Mouse (Mus musculus): ENCODE results near the gene Npepl1. TPM values are rescaled to one million over a fixed set of nuclear protein-coding genes. Genes with fewer than 3 reads are reported as not detected.

The Npepl1 gene
- 10 to 100 TPM; 12.2 to 18.4 (median 15.6) TPM for total RNA-seq (2022)

DNA sequence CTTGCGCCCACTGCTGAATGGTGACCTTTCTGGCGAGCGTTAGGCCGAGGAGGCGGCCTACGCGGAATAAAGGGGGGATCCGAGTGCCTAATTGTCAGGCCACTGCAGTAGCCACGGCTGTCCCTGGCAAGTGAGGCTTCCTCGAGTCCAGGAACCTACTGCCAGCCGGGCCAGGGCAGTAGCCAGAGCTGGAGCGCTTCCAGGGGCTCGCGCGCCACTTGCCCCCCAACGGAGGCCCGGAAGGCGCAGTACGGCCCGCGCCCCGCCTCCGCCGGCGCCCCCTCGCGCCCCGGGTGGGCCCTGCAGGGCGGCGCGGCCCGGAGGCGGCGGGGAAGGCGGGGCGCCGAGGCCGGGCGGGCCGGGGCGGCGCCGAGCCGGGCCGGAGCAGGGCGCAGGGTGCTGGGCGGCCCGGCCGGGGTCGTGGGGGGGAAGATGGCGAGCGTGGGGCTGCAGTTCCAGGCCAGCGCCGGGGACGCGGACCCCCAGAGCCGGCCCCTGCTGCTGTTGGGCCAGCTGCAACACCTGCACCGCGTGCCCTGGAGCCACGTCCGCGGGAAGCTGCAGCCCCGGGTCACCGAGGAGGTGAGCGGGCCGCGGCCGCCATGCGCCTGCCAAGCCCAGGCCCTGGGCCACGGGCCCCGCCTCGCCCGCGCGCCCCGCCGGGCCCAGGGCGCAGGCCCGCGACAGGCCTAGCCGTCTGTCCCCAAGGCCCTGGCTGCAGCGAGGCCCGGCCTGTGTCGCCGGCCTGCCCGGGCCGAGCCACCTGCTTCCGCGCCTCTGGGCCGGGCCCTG lies at the start of gene Npepl1:
Gene Npepl1 (plus strand): TSS at position 359 of the 792 bp plus-strand sequence.
- DNase-seq (ENCODE audit: low spot score in 2 of 2), result peak; percentile 52 to 56

DNA sequence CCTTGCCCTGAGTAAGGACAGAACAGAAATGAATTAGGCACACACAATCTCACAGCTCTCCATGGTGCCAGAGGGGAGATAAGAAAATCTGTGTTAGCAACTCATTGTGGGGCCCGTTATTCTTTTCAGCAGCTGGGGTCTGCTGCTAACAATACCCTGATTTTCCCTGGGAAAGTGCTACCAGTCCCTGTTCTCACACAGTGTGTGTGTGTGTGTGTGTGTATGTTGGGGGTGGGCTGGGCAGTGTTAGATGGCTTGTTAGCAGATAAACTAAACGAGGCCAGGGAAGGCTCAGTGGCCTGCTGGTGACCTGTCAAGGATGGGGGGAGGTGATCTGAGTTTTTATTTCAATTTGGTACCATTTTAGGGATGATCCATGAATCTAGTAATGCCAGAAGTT lies 48.9 kb upstream of the Npepl1 start:
- DNase-seq (ENCODE audit: low spot score in 2 of 2), result no peak

DNA sequence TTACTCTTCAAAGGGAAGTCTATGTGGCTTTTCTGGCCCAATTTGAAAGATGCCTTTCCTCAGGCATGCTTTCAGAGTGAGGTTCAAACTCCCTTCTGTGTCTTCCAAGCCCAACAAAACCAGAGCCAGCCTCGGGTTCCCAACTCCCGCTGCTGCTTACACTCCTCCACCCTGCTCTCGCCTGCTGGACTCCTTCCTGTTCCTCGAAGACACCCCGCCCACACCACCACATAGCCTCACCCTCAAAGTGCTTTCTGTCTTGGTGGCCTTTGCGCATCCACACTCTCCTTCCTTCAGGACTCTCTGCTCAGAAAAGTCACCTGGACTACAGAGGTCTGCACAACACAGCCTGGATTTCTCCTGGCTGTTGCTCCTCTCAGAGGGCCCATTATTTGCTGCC lies 47.1 kb upstream of the Npepl1 start:
- no peak for DNase-seq (ENCODE audit: low spot score in 2 of 2)

DNA sequence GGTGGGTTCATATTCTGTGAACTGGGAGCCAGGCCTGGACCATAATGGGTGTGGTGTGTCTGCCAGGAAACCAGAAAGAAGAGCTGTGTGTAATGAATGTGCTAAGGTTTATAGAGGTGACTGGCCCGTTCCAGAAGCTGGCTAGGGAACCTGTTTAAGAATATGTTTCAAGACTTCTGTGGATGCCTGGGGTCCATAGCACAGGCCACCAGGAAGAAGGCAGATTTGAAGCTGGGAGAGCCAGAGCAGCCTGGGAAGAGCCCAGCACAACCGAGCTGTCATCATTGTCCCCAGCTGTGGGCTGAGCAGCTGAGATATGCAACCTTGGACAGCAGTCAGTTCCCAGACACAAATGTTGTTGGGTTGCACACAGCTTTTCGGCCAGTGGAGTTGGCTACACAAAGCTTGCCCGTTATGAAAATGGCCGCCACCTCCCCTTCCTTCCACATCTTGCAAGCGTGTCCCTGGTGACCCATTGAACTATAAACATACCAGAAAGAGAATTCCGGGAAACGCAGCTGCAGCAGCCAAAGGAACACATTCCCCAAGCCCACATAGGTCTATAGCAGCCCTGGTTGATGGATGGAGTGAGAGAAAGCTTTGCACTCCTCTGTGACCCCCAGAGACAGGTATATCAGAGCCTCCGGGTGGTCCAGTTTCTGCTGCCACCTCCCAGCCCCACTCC lies 46.5 kb upstream of the Npepl1 start:
- no peak for DNase-seq (ENCODE audit: low spot score in 2 of 2)

DNA sequence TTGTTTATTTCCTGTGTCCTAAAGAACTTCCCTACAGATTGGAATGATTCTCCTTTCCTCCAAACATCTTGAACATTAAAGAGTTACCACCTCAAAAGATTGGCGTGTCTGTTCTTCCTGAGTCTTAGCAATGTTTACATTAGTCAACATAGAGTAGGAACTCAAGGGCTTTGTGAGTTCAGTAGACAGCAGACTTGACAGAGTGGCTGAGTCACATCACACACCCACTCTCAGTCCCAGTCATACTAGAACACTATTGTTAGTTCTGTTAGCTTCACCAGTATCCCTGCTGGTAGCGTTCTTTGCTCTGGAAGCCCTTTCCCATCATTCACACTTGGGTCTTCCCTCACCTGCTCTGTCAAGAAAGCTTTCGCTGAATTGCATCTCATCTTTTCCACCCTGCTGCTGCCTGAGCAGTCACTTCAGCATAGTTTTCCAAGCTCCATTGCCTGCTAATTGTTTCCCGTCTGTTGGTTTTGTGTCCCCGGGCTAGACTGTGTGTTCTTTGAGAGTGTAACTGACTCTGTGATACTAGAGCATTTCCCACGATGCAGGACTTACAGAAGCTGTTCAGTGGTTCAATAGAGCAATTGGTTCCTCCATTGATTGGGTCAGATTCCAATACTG lies 42.2 kb upstream of the Npepl1 start:
- DNase-seq (ENCODE audit: low spot score in 2 of 2), result no peak

DNA sequence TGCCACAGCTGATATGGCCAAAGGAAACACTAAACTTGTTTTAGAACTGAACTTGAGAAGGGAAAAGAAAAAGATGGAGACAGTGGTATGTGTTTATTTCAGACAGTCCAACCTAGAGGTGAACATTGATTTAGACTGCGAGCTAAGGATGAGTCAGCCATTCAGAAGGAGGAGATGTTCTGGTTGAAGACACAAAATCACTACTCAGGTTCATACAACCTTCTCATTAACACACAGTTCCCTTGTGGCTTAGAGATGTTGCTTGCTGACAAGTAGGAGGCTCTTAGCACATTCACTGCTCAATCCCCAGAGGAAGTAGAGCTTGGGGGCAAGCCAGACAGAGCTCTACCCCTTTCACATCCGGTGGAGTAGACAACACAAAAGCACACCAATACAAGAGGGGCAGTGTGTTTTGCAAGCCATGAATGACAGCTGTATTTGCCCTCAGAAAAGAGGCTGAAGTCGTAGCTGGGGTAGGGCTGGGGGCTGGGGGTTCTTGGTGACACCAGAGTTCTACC lies 40.6 kb upstream of the Npepl1 start:
- no peak for DNase-seq (ENCODE audit: low spot score in 2 of 2)

DNA sequence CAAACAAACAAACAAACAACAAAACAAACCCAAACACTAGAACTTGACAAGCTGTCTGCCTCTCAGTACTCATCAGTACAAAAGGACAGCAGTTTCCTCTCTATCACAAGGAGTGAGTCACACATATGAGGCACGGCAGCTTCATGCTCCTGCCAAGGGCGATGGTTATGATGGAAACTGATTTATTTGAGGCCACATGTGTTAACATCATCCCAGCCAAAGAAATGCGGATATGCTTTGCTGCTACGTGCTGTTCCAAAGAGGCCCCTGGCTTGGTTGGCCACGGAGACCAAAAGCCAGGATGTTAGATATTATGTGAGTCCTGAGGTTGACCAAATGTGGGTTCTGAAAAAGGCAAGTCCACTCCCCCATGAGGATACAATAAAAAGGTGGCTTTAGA lies 38.7 kb upstream of the Npepl1 start:
- DNase-seq (ENCODE audit: low spot score in 2 of 2), result no peak

DNA sequence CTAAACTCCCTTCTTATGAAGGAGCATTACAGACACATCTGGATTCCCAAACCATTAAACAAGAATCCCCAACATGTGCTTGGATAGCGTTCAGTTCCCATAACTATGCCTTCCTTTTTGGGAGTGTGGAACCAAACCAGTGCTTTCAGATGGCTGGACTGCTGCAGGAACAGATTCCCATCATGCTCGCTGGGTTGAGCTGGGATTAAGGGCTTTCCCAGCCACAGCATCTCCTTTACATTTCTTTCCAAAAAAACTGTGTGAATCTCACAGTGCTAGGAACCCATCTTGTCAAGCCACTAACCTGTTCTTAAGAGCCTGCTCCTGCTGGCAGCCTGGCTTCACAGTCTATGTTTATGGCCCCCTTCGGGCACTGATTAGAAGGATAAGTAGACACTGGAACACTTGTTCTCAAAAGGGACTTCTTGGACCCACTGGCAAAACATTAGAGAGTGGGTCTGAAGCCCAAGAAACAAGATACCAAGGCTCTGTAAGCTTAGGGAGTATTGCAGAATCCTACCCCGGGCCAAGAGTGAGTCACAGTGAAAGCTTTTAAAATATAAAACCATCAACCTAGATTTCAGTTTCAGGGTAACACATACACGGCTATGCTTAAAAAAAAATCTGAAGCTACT lies 36.9 kb upstream of the Npepl1 start:
- no peak for DNase-seq (ENCODE audit: low spot score in 2 of 2)

DNA sequence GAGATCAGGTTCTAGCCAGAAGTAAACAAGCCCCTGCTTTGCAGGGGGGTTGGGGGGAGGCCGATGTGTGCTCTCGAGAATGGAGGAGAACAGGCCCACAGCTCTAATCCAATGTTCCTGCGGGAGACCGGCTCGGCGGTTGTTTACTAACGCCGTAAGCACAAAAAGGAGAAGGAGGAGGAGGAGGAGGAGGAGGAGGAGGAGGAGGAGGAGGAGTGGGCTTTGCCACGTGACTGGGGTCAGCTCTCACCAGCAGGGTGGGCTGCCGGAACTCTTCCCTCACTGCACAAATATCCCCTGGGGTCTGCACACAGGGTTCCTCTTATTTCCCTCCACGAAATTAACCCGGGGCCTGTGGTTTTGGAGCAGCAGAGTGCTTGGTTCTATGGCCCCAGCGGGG lies 35.5 kb upstream of the Npepl1 start:
- DNase-seq (ENCODE audit: low spot score in 2 of 2), result no peak

DNA sequence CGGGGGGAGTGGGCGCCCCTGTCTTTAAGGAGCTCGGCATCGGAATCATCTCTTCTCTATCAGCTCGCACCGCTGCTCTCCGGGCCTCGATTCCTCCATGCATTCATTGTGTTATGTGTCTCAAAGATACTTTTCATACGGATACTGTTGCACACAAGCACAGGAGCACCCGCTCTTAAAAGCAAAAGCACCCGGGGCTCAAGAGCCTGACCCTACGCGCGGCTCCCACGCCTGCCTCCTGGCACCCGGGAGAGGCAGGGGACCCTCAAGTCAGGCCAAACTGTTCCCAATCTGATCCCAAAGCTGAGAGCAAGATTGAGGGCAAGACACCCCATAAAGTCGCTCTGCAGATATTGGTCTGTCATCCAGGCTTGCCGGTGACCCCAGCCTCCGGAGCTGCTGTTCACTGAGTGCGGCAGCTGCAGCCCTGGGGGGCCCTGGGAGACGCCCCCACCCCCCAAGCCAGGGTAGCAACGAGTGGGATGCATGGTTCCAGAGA lies 35.0 kb upstream of the Npepl1 start:
- DNase-seq (ENCODE audit: low spot score in 2 of 2), result peak in 1 of 2 experiments; percentile 10

DNA sequence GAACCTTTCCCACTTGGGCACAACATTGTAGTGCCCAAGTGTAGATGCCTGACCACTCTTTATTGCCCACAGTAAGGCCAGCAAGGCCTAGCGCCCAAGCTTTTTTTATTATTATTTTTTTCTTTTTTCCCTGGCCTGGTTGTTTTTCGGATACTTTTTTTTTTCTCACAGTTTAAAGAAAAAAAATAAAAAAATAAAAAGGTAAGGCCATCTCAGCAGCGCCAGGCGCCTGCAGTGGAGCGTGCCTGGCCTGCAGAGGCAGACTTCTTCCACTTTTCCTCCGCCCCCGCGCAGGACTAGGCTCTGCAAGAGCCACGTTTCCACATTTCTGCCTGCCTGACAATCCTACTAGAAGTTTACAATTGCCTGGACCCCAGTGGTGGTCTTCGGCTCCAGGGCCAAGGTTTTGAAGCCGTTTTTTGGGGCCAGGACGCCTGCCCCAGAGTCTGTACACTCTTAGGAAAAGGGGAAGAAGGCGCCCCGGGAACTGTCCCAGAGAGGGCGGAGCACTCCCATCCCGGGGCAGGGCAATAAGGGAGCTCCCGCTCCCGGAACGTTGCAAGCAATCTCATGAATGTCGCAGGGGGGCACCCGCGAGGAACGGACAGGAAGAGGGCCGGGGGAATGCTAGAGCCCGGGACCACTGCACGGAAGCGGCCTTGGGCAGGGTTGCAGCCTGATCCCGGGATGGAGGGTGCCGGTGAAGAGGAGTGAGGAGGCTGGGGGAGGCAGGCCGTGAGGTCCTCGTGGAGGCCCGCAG lies 34.3 kb upstream of the Npepl1 start, which contains the start of gene Stx16:
Gene Stx16 (plus strand): TSS at position 636 of the 760 bp plus-strand sequence.
- peak; percentile 81 to 93 for DNase-seq (ENCODE audit: low spot score in 2 of 2)

DNA sequence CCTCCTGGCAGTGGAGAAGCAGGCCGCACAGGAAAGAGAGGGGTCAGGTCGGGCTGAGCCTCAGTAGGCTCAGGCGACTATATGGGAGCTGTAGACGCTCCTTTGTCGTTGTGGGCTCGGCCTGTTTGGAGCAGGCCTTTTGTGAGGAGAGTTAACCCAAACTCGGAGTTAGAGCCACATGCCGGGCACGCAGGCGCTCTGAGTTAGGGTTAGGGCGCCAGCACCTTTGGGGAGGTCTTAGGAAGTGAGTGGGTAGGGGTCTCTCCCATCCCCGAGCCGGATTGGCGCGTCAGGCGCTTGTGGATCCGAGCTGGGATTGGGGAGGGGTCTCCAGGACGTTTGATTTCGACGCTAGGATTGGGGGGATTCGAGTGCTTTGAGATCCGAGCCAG lies 33.7 kb upstream of the Npepl1 start:
- no peak for DNase-seq (ENCODE audit: low spot score in 2 of 2)

DNA sequence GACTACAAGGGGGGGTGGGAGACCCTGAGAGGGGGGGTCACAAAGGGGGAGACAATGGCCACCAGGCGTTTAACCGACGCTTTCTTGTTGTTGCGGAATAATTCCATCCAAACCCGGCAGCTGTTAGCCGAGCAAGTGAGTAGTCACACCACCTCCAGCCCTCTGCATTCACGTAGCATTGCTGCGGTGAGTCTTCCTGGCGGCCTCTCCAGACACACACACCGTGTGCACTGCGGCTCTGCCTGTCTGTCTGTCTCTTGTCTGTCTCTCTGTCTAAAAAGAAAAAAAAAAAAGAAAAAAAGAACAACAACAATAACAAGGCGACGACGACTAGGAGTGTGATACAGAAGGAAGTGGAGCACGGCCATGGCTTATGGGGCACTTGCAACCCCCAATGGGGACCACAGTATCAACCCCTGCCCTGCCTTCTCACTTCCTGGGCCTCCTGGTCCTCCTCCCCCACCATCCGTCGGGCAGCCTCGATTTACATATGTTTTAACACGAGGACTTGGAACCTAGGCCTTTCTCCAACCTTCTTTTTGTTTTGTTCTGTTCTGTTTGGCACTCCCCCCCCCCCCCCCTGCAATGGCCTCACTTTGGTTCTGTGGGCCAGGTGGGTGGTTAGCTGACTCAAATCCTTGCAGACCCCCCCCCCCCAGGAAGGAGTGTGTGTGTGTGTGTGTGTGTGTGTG lies 33.0 kb upstream of the Npepl1 start:
- no peak for DNase-seq (ENCODE audit: low spot score in 2 of 2)

DNA sequence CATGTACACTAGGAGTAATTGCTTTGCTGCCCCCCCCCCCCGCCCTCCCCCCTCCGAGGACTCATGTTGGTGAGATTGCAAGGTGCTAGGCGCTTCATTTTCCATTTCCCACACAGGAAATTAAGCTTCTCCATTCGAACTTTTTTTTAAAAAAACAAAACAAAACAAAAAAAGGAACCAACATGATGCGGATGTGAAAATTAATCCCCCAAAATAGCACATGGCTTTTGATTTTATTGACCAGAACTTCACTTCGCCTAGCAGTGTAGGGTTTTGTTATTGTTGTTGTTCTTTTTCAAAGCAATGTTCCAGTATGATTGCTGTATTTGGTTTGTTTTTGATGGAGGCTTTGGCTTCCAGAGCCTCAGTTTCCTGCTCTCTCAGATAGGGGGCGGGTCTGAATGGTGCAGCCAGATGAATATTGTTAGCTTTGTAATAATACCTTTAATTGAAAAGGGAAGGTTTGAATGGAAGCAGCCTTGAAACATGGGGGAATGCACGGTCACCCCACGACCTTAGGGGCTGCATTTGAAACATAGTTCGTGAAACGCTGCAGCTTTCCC lies 32.3 kb upstream of the Npepl1 start:
- DNase-seq (ENCODE audit: low spot score in 2 of 2), result no peak

DNA sequence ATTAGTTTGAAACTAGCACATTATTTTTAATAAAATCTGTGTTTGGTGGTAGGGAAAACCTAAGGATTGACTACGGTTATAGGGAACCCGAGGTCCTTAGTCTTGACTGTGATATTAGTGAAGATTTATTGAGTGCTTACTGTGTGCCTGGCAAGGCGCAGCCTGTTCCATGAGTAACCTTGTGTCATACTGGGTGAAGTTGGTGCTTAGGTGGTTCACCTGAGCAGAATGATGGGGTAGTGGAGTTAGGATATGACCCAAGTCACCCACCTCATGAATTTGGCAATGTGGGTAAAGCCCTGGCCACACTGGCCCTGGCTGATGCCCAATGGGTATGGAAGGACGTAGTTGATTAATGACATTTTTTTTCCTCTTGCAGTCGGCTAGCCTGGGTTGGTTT lies 28.3 kb upstream of the Npepl1 start:
- no peak for DNase-seq (ENCODE audit: low spot score in 2 of 2)

DNA sequence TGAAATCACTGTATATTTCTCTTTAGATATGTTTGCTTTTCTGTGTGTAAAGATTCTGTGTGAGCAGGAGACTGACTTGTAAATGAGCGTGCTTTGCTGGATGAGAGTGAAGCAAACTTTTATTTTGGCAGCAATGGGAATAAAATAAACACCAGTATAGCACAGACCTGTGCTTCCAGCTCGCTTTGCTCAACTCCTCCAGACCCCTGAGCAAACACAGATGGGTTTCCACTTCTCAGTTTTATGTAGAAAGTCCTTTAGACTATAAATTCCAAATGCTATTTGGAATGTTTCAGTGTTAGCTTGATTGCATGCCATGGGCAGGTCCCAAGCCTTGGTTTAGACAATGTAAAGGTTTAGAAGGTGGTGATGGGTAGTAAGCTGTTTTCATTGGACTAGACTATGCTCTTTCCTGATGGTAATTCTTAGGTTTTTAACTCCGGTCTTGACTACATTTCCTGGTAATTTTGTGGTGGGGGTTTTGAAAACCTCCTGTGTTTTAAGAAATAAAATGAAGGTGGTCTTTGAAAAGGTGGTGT lies 27.7 kb upstream of the Npepl1 start:
- DNase-seq (ENCODE audit: low spot score in 2 of 2), result no peak

DNA sequence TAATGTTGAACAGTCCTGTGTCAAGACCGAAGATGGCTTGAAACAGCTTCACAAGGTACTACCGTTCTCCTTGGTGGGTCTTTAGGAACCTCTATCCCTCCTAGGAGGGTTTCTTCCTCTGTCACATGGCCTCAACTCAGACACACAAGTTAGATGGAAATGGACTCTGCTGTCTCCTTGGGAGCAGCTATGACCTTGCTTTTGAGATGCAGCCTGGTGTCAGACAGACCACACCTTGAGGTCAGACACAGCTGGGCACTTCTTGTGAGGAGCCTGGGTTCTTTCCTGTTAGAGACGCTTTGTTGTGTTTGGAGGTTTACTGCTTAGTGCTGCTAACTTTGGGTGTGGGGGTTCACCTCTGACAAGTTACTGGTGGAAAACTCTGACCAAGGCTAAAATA lies 15.1 kb upstream of the Npepl1 start:
- no peak for DNase-seq (ENCODE audit: low spot score in 2 of 2)

DNA sequence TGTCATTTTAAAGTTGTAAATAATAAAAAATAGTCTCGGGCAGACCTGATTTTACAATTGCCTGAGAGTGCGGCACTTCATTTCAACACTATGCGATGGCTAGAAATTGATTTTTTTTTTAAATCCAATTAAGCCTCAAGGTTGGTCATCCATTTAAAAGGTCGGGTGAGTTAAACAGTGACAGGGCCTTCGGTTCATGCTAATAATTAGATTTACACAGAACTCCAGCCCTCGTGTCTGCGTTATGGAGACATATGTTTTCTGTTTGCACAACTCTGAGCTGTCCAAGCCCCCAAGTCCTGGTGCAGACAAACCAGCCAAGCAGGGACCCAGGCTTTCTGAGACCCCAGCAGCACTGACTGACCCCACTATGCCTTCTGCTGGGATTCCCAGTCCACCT lies 7.8 kb upstream of the Npepl1 start:
- DNase-seq (ENCODE audit: low spot score in 2 of 2), result no peak

DNA sequence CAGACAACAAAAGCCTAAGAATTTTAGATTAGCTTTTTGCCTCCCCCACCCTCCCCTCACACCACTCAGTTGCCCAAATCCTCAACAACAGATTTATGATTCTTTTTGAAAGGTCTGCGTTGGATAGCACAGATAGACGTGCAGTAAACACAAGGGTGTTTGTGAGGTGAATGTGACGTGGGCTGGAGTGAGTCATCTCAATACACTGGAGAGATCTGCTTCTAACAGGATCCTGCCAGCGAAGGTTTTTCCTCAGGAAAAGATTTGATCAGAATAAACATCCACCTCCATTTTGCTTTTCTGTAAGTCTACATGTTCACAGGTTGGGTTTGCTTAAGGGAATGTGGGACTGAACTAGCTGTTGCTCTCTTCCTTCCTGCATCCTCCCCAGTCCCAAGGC lies 6.6 kb upstream of the Npepl1 start:
- no peak for DNase-seq (ENCODE audit: low spot score in 2 of 2)

DNA sequence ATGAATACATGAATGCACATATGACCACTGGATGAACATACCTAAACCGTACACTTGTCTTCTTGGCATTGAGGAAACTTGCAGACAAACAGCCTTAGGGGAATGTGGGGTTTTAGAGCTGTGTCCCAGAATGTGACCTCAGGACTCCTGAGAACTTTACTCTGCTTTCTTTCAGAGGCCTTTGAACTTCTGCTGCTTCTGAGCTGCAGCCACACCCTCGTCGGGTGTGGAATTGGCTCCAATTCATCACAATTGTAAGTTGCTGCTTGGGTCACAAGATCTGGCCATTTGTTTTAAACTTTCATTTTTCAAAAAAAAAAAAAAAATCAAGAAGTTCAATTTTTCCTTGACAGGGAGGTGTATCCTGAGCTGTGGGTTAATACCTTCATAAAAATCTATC lies 2.8 kb upstream of the Npepl1 start:
- DNase-seq (ENCODE audit: low spot score in 2 of 2), result no peak

Data from layer of hippocampus, adult 8-10 months (tissue).